Comparison of ENCODE assay signal across 26 mouse cellular contexts in genomic region chr4:65280888-65281287, GRCm38 (mm10).
"Had no signal": no experiment of that assay in that cellular context is flagged by ENCODE, and none has a peak within 500 bp of the region (broad histone marks: within the 10 kb centered on the region; RNA-seq: fewer than 3 reads in every experiment).

No protein-coding gene starts in this region.

- ATAC-seq: forebrain, embryonic 16.5 days had no signal

- H3K4me2 ChIP-seq: embryonic facial prominence, embryonic 12.5 days; embryonic facial prominence, embryonic 13.5 days; embryonic facial prominence, embryonic 15.5 days; forebrain, embryonic 12.5 days; forebrain, embryonic 13.5 days; forebrain, embryonic 15.5 days had no signal

- H3K27me3 ChIP-seq: embryonic facial prominence, embryonic 12.5 days; embryonic facial prominence, embryonic 13.5 days; embryonic facial prominence, embryonic 15.5 days; forebrain, embryonic 12.5 days; forebrain, embryonic 15.5 days had no signal

- H3K9ac ChIP-seq: embryonic facial prominence, embryonic 12.5 days; embryonic facial prominence, embryonic 13.5 days; embryonic facial prominence, embryonic 15.5 days; forebrain, embryonic 12.5 days; forebrain, embryonic 13.5 days; forebrain, embryonic 15.5 days; forebrain, postnatal 0 days had no signal

- H3K9me3 ChIP-seq: embryonic facial prominence, embryonic 10.5 days; embryonic facial prominence, embryonic 12.5 days; embryonic facial prominence, embryonic 13.5 days; embryonic facial prominence, embryonic 15.5 days; forebrain, embryonic 12.5 days; forebrain, embryonic 13.5 days; forebrain, embryonic 15.5 days; heart, embryonic 10.5 days had no signal

- DNase-seq: cerebellum, adult 8-10 months; cerebellum, adult 9-10 months; cerebellum, adult 9-11 months; cerebellum, postnatal 10 days; cerebellum, postnatal 14 days; cerebellum, postnatal 25 days; cerebellum, postnatal 36 days; forebrain, postnatal 0 days; gastrocnemius, adult 2 months; gastrocnemius, postnatal 10 days; gastrocnemius, postnatal 14 days; gastrocnemius, postnatal 25 days; gastrocnemius, postnatal 36 days; heart, adult 11 months; heart, adult 18-20 months; heart, adult 2 months had no signal

- H3K4me3 ChIP-seq: embryonic facial prominence, embryonic 10.5 days; embryonic facial prominence, embryonic 12.5 days; embryonic facial prominence, embryonic 13.5 days; embryonic facial prominence, embryonic 15.5 days; erythroblast, embryonic 14.5 days; forebrain, embryonic 12.5 days; forebrain, embryonic 13.5 days; forebrain, embryonic 15.5 days; gastrocnemius, adult 2 months; heart, adult 2 months; heart, embryonic 10.5 days had no signal

- H3K36me3 ChIP-seq: embryonic facial prominence, embryonic 10.5 days; embryonic facial prominence, embryonic 12.5 days; embryonic facial prominence, embryonic 13.5 days; embryonic facial prominence, embryonic 15.5 days; forebrain, embryonic 12.5 days; forebrain, embryonic 15.5 days; heart, embryonic 10.5 days had no signal

- H3K27ac ChIP-seq: embryonic facial prominence, embryonic 10.5 days; embryonic facial prominence, embryonic 12.5 days; embryonic facial prominence, embryonic 13.5 days; embryonic facial prominence, embryonic 15.5 days; forebrain, embryonic 12.5 days; forebrain, embryonic 13.5 days; forebrain, embryonic 15.5 days; gastrocnemius, adult 2 months; heart, adult 2 months; heart, embryonic 10.5 days had no signal
